Mouse (Mus musculus): Measurements from ENCODE around the gene Camk2d. TPM values are rescaled to one million over a fixed set of nuclear protein-coding genes. Genes with fewer than 3 reads are reported as not detected.

The Camk2d gene
- polyA plus RNA-seq, 1 experiment from 2014 or later = 34.9 TPM

DNA sequence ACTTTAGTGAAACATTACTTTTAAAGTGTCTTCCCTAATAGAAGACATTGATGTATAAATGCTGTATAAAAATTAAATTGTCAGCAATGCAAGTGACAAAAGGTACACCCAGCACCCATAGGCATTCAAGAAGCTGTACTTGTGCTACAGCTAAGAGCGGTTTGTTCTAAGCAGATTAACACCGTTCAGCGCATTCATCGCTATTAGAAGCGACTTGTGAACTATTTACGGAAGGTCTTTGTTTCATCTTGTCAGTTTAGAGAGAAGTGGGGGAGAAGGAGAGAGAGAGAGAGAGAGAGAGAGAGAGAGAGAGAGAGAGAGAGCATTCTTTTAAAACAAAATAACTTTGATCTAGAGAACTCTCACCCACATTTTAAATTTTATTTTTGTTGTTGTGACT lies 38.1 kb downstream of the Camk2d start:
- no peak for TF ChIP-seq EP300 (optimal IDR thresholded peaks at IDR 0.05)
- no peak for TF ChIP-seq CTCF (IDR thresholded peaks at IDR 0.05; ENCODE audit: low read depth)
- H3K9ac ChIP-seq (ENCODE audit: low read length) = no peak overlapping the region
- no peaks in the 10 kb centered on the region for H3K27me3 ChIP-seq (ENCODE audit: control insufficient read depth, insufficient read depth, low read length)
- H3K27ac ChIP-seq (replicated peaks) = no peak overlapping the region
- H3K9me3 ChIP-seq (ENCODE audit: control insufficient read depth, low read length) = no peaks in the 10 kb centered on the region
- no peaks in the 10 kb centered on the region for H3K36me3 ChIP-seq (ENCODE audit: control insufficient read depth, insufficient read depth, low read length)
- WGBS = 78% methylated on average over 6 of the region's 6 CpGs
- H3K4me1 ChIP-seq (replicated peaks; ENCODE audit: control insufficient read depth, insufficient read depth) = no peaks in the 10 kb centered on the region
- ATAC-seq (ENCODE audit: low FRiP score, low TSS enrichment) (no peak), DNase-seq (ENCODE audit: low spot score) (no peak)
- H3K4me2 ChIP-seq (replicated peaks; ENCODE audit: low read depth) = no peak overlapping the region
- H3K4me3 ChIP-seq (ENCODE audit: low read depth, low read length) = no peak overlapping the region

DNA sequence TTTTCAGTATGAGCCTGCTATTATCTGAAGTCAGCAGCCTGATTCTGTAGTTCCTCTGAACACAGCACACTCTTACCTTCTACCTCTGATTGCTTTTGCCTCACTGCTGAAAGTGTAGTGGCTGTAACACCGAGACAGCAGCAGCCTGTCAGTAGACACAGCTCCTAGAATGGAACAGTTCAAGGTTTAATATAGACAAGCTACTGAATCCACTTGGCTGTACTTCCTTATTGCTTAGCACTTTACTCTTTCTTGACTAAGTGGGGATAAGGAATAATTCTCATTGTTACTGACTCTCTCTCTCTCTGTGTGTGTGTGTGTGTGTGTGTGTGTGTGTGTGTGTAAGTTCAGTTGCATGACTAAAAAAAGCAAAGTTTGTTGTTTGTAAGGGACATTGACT lies 42.2 kb downstream of the Camk2d start:
- ATAC-seq (ENCODE audit: low FRiP score, low TSS enrichment) = peak; percentile 40; the same call in 1 of the 2 replicates
- no peak overlapping the region for H3K27ac ChIP-seq (replicated peaks)
- WGBS = 33% methylated on average over 1 of the region's 1 CpGs

DNA sequence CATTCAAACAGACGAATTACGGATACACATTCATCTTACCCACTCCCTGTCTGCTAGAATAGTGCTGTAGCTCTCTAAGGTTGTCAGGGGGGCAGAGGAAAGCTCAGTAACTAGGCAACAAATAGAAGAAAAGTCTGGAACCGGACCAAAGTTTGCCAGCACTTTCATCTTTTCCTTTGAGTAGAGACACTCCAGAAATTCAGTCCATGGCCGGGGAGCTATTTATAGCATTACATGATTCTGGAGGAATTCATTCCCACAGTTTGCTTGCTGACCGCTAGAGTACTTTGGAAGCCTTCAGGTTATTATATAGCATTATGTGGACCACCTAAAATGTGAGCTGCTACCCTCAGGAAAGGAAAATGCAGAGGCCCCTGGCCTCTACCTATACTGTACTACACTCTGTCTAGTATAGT lies 43.0 kb downstream of the Camk2d start:
- TF ChIP-seq CTCF (IDR thresholded peaks at IDR 0.05; ENCODE audit: low read depth) = peak; percentile 32
- TF ChIP-seq EP300 (optimal IDR thresholded peaks at IDR 0.05) = no peak
- H3K27ac ChIP-seq (replicated peaks) = peak overlapping the region; percentile 59; the same call in 1 of the 2 replicates
- DNase-seq (ENCODE audit: low spot score) (no peak), ATAC-seq (ENCODE audit: low FRiP score, low TSS enrichment) (no peak; the same call in 1 of the 2 replicates)
- H3K4me1 ChIP-seq (replicated peaks; ENCODE audit: control insufficient read depth, insufficient read depth) = peaks cover 5% of the 10 kb centered on the region
- no peak overlapping the region for H3K9ac ChIP-seq (ENCODE audit: low read length)
- H3K4me2 ChIP-seq (replicated peaks; ENCODE audit: low read depth) = no peak overlapping the region
- no peaks in the 10 kb centered on the region for H3K27me3 ChIP-seq (ENCODE audit: control insufficient read depth, insufficient read depth, low read length)
- H3K9me3 ChIP-seq (ENCODE audit: control insufficient read depth, low read length) = no peaks in the 10 kb centered on the region
- WGBS = 39% methylated on average over 5 of the region's 5 CpGs
- H3K4me3 ChIP-seq (ENCODE audit: low read depth, low read length) = no peak overlapping the region
- no peaks in the 10 kb centered on the region for H3K36me3 ChIP-seq (ENCODE audit: control insufficient read depth, insufficient read depth, low read length)

More for the DNA sequence above, 42.2 kb downstream of the Camk2d start:
- TF ChIP-seq EP300 (optimal IDR thresholded peaks at IDR 0.05) = no peak
- no peak for TF ChIP-seq CTCF (IDR thresholded peaks at IDR 0.05; ENCODE audit: low read depth)
- no peaks in the 10 kb centered on the region for H3K36me3 ChIP-seq (ENCODE audit: control insufficient read depth, insufficient read depth, low read length)
- H3K4me2 ChIP-seq (replicated peaks; ENCODE audit: low read depth) = no peak overlapping the region
- H3K9me3 ChIP-seq (ENCODE audit: control insufficient read depth, low read length) = no peaks in the 10 kb centered on the region
- no peak overlapping the region for H3K4me3 ChIP-seq (ENCODE audit: low read depth, low read length)
- DNase-seq (ENCODE audit: low spot score) = no peak
- no peaks in the 10 kb centered on the region for H3K27me3 ChIP-seq (ENCODE audit: control insufficient read depth, insufficient read depth, low read length)
- H3K4me1 ChIP-seq (replicated peaks; ENCODE audit: control insufficient read depth, insufficient read depth) = peaks cover 2% of the 10 kb centered on the region; the same call in 1 of the 2 replicates
- no peak overlapping the region for H3K9ac ChIP-seq (ENCODE audit: low read length)

DNA sequence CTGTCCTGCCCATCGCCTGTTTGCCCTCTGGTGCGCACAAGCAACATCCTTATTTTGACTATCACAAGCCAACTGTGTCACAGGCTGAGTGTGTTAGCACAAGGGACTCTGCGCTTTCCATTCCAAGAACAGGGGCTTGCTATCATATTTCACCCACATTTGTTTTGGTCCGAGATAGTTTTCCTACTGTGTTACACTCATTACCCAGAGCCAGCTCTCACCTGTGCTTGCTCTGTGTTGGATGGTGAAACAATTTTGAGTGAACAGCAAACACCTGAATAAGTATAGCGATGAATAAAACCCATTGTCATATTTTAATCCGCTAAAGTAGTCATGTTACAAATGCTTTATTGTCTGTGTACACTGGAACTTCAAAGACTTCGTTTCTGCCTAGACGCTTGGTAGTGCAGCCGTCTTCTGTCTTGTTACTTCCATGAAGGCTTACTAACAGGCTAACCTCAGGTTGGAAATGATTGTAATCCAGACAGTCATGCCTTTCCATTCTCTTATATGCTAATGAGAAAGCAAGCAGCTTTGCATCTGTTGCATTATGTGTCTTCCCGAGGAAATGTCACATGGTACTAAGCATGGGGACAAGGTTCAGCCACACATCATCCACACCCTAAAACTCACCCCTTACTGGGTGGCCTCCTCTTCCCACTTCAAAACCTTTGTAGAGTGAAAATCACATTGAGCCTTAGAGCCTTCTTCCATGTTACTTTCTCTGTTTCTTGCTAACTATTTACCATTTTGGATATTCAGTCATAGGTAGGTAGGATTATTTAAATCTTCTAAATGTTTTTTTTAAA lies 44.5 kb downstream of the Camk2d start:
- no peak overlapping the region for H3K9ac ChIP-seq (ENCODE audit: low read length)
- H3K4me2 ChIP-seq (replicated peaks; ENCODE audit: low read depth) = no peak overlapping the region
- ATAC-seq (ENCODE audit: low FRiP score, low TSS enrichment) (peak; percentile 65; the same call in 1 of the 2 replicates), DNase-seq (ENCODE audit: low spot score) (no peak)
- H3K36me3 ChIP-seq (ENCODE audit: control insufficient read depth, insufficient read depth, low read length) = no peaks in the 10 kb centered on the region
- no peaks in the 10 kb centered on the region for H3K27me3 ChIP-seq (ENCODE audit: control insufficient read depth, insufficient read depth, low read length)
- 60% methylated on average over 10 of the region's 10 CpGs for WGBS
- peaks cover 5% of the 10 kb centered on the region for H3K4me1 ChIP-seq (replicated peaks; ENCODE audit: control insufficient read depth, insufficient read depth)
- H3K4me3 ChIP-seq (ENCODE audit: low read depth, low read length) = no peak overlapping the region
- no peaks in the 10 kb centered on the region for H3K9me3 ChIP-seq (ENCODE audit: control insufficient read depth, low read length)
- TF ChIP-seq CTCF (IDR thresholded peaks at IDR 0.05; ENCODE audit: low read depth) (no peak), EP300 (optimal IDR thresholded peaks at IDR 0.05) (no peak)
- peak overlapping the region; percentile 46; the same call in 1 of the 2 replicates for H3K27ac ChIP-seq (replicated peaks)

DNA sequence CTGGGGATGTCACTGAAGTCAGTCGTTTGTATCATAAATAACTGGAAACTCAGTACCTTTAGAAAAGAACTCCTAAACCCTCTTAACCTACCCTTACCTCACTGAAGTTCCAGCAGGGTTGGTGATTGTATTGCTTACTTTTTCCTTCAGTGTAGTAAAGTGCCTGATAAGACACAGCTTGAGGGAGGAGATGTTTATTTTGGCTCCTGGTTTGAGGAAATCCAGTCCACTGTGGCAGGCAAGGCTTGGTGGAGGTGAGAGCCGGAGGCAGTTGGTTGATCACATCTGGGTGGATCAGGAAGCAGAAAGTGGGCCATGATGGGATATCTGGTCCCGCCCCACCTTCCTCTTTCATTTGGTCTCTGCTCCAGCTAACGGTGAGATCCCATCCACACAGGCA lies 45.3 kb downstream of the Camk2d start:
- no peaks in the 10 kb centered on the region for H3K36me3 ChIP-seq (ENCODE audit: control insufficient read depth, insufficient read depth, low read length)
- peak; percentile 83 for ATAC-seq (ENCODE audit: low FRiP score, low TSS enrichment)
- H3K27ac ChIP-seq (replicated peaks) = peak overlapping the region; percentile 65; the same call in 1 of the 2 replicates
- H3K4me2 ChIP-seq (replicated peaks; ENCODE audit: low read depth) = no peak overlapping the region
- H3K4me3 ChIP-seq (ENCODE audit: low read depth, low read length) = no peak overlapping the region
- H3K4me1 ChIP-seq (replicated peaks; ENCODE audit: control insufficient read depth, insufficient read depth) = peaks cover 5% of the 10 kb centered on the region
- no peaks in the 10 kb centered on the region for H3K9me3 ChIP-seq (ENCODE audit: control insufficient read depth, low read length)
- TF ChIP-seq EP300 (optimal IDR thresholded peaks at IDR 0.05) (no peak), CTCF (IDR thresholded peaks at IDR 0.05; ENCODE audit: low read depth) (no peak)
- 51% methylated on average over 4 of the region's 4 CpGs for WGBS
- DNase-seq (ENCODE audit: low spot score) = peak; percentile 47
- H3K9ac ChIP-seq (ENCODE audit: low read length) = no peak overlapping the region
- H3K27me3 ChIP-seq (ENCODE audit: control insufficient read depth, insufficient read depth, low read length) = no peaks in the 10 kb centered on the region

All from stomach, postnatal 0 days (tissue).